Mouse (Mus musculus) testis, adult 2 months (tissue): ENCODE results near the gene Gm21969.

Source experiments
- CTCF ChIP-seq: fragments of 200-500 bp; IDR thresholded peaks from 2 replicates; pipeline ENCODE4 v1.5.1; 2012; ENCODE audit warnings: low read depth, mild to moderate bottlenecking, inconsistent platforms, low read length, moderate library complexity; ENCODE audit not compliant: control insufficient read depth, insufficient read depth, insufficient replicate concordance
- POLR2A ChIP-seq: fragments of 200-500 bp; IDR thresholded peaks from 2 replicates; pipeline ENCODE4 v1.6.1; 2012; ENCODE audit warnings: low read depth, mild to moderate bottlenecking, inconsistent platforms, low read length, moderate library complexity; ENCODE audit not compliant: control insufficient read depth

GRCm38 (mm10) chr4:139667632-139668031, 64.6 kb downstream of the Gm21969 start:
- TF ChIP-seq CTCF (no peak), POLR2A (no peak)
